10 mouse cellular contexts compared by ENCODE assay signal in genomic region chr2:113234559-113234958, GRCm38 (mm10). TPM values are rescaled to one million over a fixed set of nuclear protein-coding genes. Genes with fewer than 3 reads are reported as not detected.
A peak's percentile ranks its signal among the peaks of the same experiment; 100 is the strongest.
DNase-seq lines count a peak whose midpoint lies in the region; TF ChIP-seq lines count a peak whose summit lies in the region.
"Had no signal": no experiment of that assay in that cellular context is flagged by ENCODE, and none has a peak within 500 bp of the region (broad histone marks: within the 10 kb centered on the region; RNA-seq: fewer than 3 reads in every experiment).

No protein-coding gene starts in this region.

- no peak overlapping the region for H3K27ac ChIP-seq in layer of hippocampus, adult 2 months
- H3K27ac ChIP-seq: midbrain, embryonic 12.5 days had no signal

- no peak overlapping the region for H3K4me3 ChIP-seq in layer of hippocampus, adult 2 months
- H3K4me3 ChIP-seq: midbrain, embryonic 12.5 days had no signal

- DNase-seq in adrenal gland, adult 2 months, result peak; percentile 10
- no peak for DNase-seq in adrenal gland, adult 8-10 months
- peak; percentile 55 to 77 for DNase-seq in layer of hippocampus, adult 2 months (ENCODE audit: low spot score in 2 of 2)
- DNase-seq in layer of hippocampus, postnatal 25 days (ENCODE audit: extremely low spot score in 1 of 2, low spot score in 1 of 2), result no peak
- peak; percentile 56 for DNase-seq in brain, embryonic 18.5 days (ENCODE audit: low read depth, low spot score)
- peak; percentile 9 for DNase-seq in induced T-regulatory cell, adult 2 months (ENCODE audit: low read depth)
- DNase-seq in retina, postnatal 7 days (ENCODE audit: low read depth, low spot score), result peak; percentile 51
- DNase-seq in spleen, adult 18-20 months, result no peak

- TF ChIP-seq CTCF in layer of hippocampus, adult 2 months (conservative IDR thresholded peaks at IDR 0.05), result peak; percentile 92

RNA-seq across cellular contexts. Expression of gene Ryr3, which starts 17.7 kb away (rescaled TPM):
- under 1 TPM; 0.63 to 0.79 TPM for total RNA-seq in adrenal gland, adult 2 months (2021)
- 0.04 and 0.12 TPM in 2 replicates for polyA plus RNA-seq in adrenal gland, adult 2 months (2012; rRNA removed)
- total RNA-seq in adrenal gland, adult 8-10 months (2022), result 1 to 10 TPM in 3 of 4 experiments, under 1 TPM in 1; 0.63 to 4.7 (median 1.5) TPM
- 10 to 100 TPM; 76.9 to 86.6 TPM for total RNA-seq in layer of hippocampus, adult 2 months (2021)
- total RNA-seq in layer of hippocampus, postnatal 25 days (2021), result 10 to 100 TPM; 55.6 to 87.0 TPM

RNA-seq across cellular contexts. Expression of gene Tmco5b, which starts 51.0 kb away (rescaled TPM):
- not detected for total RNA-seq in adrenal gland, adult 2 months (2021)
- polyA plus RNA-seq in adrenal gland, adult 2 months (2012; rRNA removed), result not detected in 2 replicates
- total RNA-seq in adrenal gland, adult 8-10 months (2022), result not detected
- total RNA-seq in layer of hippocampus, adult 2 months (2021), result not detected
- total RNA-seq in layer of hippocampus, postnatal 25 days (2021), result under 1 TPM in 1 of 2 experiments, not detected in 1; 0.31 TPM
- polyA plus RNA-seq: gonadal fat pad, adult 2 months; midbrain, embryonic 12.5 days had no signal

Comparison
In these comparisons a context has a peak if more than half of its experiments do, and no peak if none do; other contexts are left out.
1. DNase-seq: peak in adrenal gland, adult 2 months (single experiment), layer of hippocampus, adult 2 months (2 of 2), brain, embryonic 18.5 days (single experiment), induced T-regulatory cell, adult 2 months (single experiment) and retina, postnatal 7 days (single experiment); none in adrenal gland, adult 8-10 months (single experiment), layer of hippocampus, postnatal 25 days (0 of 2) and spleen, adult 18-20 months (0 of 2).
2. RNA of gene Ryr3, which starts 17.7 kb away (total RNA-seq): 55.6 to 87.0 TPM in layer of hippocampus, postnatal 25 days and 76.9 to 86.6 TPM in layer of hippocampus, adult 2 months; 0.63 to 4.7 TPM in adrenal gland, adult 8-10 months and 0.63 to 0.79 TPM in adrenal gland, adult 2 months; every median in the first group is over 10 times any median in the second.